Mouse (Mus musculus) lung, postnatal 0 days (tissue): ENCODE measurements at regions not wholly inside any gene's neighbourhood (a gene's known extent, or its start where the extent isn't known, plus 50 kb on each side); places are given as distances from the start of the nearest gene placed in this dataset.

ENCODE experiments used
- ATAC-seq: fragments of 200-750 bp; cut with Nextera tagmentation; 2 replicates; pipeline ENCODE4 v1.8.0; 2017; ENCODE audit warnings: moderate library complexity
- DNase-seq: peaks from one replicate; pipeline ENCODE4 v3.0.0-alpha.2; 2016; ENCODE audit warnings: low spot score
- H3K27ac ChIP-seq: fragments of 300-500 bp; sonication (generic); 2 replicates; pipeline ENCODE4 v1.5.1; 2014; ENCODE audit warnings: antibody characterized with exemption, mild to moderate bottlenecking, low read length, mixed read lengths
- H3K27me3 ChIP-seq: fragments of 300-500 bp; sonication (generic); replicated peaks from 2 replicates; pipeline ENCODE4 v1.6.1; 2014; ENCODE audit warnings: low read length, mixed read lengths; ENCODE audit not compliant: insufficient read depth
- H3K36me3 ChIP-seq: fragments of 300-500 bp; sonication (generic); 2 replicates; pipeline ENCODE4 v1.6.1; 2014; ENCODE audit warnings: low read length, mixed read lengths; ENCODE audit not compliant: insufficient read depth
- H3K4me1 ChIP-seq: fragments of 300-500 bp; sonication (generic); 2 replicates; pipeline ENCODE4 v1.6.1; 2014; ENCODE audit warnings: antibody characterized with exemption, low read depth, low read length, mixed read lengths; ENCODE audit not compliant: insufficient read depth
- H3K4me2 ChIP-seq: fragments of 300-500 bp; sonication (generic); replicated peaks from 2 replicates; pipeline ENCODE4 v1.6.1; 2014; ENCODE audit warnings: low read depth, mild to moderate bottlenecking, low read length, moderate library complexity, mixed read lengths
- H3K4me3 ChIP-seq: fragments of 300-500 bp; sonication (generic); 2 replicates; pipeline ENCODE4 v1.5.1; 2014; ENCODE audit warnings: low read depth, low read length
- H3K9ac ChIP-seq: fragments of 300-500 bp; sonication (generic); replicated peaks from 2 replicates; pipeline ENCODE4 v1.6.1; 2014; ENCODE audit warnings: low read depth, mild to moderate bottlenecking
- H3K9me3 ChIP-seq: fragments of 300-500 bp; sonication (generic); 2 replicates; pipeline ENCODE4 v1.6.1; 2016; ENCODE audit warnings: low read length, mixed read lengths
- CTCF ChIP-seq: IDR thresholded peaks from 2 replicates; pipeline ENCODE4 v1.5.1; 2016; ENCODE audit warnings: antibody characterized with exemption, mild to moderate bottlenecking
- EP300 ChIP-seq: IDR thresholded peaks from 2 replicates; pipeline ENCODE4 v1.6.1; 2016; ENCODE audit warnings: antibody characterized with exemption, mild to moderate bottlenecking, control low read depth
- WGBS: fragments of 180-500 bp; shearing (Covaris S2); extraction: QIAGEN DNeasy Blood & Tissue Kit; methylation state at CpG from one replicate; pipeline ENCODE4 v1.1.7; 2014; 5-methylcytosine and 5-hydroxymethylcytosine counted together

DNA sequence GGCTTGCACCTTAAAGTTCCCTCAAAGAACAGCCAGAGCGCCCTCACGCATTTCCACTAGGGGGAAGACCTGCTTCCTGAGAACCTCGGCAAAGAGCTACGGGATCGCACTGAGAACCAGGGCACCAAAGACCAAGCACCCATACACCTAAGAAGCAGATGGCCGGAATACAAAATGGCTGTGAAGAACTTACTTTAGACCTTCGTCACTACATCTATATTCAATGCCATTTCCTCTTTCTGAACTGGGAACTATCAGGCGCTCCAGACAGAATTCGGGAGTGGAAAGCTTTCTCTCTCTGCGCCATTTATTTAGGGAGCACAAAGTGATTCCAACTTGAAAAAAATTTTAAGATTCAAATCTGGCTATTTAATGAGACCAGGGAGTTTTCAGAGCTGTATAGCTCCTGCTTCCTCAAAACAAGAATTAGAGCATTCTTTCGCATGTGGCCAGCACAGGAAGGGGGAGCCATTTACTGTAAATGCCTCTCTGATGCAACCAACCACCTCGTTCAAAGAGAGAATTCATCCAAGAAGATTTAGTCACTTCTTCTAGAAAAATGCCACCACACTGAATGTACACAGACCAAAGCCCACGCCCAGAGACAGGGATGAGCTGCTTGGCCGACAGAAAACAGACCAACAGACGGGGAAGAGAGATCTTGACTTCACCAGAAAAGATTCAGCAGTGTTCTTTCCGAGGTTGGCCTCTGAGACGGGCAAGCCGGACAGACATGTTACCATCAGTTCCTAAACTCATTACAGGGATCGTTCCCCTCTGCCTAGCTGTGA, 166.6 kb upstream of the Klf14 start:
- ATAC-seq (peak; percentile 40), DNase-seq (peak; percentile 64)
- H3K4me3 ChIP-seq, result peak overlapping the region; percentile 8; the same call in 1 of the 2 replicates

DNA sequence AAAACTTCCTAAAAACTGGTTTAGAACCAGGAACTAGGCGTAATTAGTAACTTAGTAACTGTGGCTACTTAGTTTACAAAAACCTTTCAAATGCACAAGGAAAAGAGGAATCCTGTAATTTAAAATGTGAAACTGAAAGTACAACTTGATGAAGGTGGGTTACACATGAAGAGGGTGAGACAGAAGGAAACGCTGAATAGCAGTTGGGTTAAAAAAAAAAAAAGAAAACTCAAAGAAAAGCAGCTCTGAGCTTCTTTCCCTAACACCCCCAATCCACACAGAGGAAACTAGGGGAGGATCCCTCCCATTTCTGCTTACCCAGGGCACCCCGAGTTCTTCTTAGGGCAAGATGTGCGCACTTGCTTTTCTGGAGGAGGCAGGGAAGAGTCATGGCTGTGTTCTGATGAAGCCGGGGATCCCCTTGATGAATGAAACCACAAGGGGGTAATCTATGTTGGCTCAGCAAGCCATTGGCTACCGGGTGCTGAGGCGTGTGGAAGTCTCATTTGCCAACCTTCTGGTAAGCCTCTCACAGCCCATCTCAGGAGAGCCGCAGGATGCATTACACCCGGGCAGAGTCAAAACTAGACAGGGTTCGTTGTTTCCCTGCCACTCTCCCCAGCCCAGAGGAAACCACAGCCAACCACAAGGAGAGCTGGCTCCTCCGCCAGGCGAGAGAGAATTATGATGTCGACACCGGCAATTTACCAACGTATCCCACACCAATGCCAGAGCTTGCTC, 167.4 kb upstream of the Klf14 start:
- H3K4me3 ChIP-seq, result peak overlapping the region; percentile 8; the same call in 1 of the 2 replicates
- no peaks in the 10 kb centered on the region for H3K9me3 ChIP-seq
- no peak overlapping the region for H3K9ac ChIP-seq
- TF ChIP-seq CTCF (no peak), EP300 (no peak)
- no peaks in the 10 kb centered on the region for H3K4me1 ChIP-seq
- DNase-seq, result peak; percentile 39
- peak overlapping the region; percentile 25 for H3K4me2 ChIP-seq
- no peaks in the 10 kb centered on the region for H3K36me3 ChIP-seq
- no peak for ATAC-seq
- H3K27ac ChIP-seq, result peak overlapping the region; percentile 43
- 68% methylated on average over 15 of the region's 15 CpGs for WGBS
- H3K27me3 ChIP-seq, result no peaks in the 10 kb centered on the region

More for the DNA sequence above, 166.6 kb upstream of the Klf14 start:
- H3K4me1 ChIP-seq, result no peaks in the 10 kb centered on the region
- TF ChIP-seq CTCF (peak; percentile 67), EP300 (no peak)
- H3K27me3 ChIP-seq, result no peaks in the 10 kb centered on the region
- peak overlapping the region; percentile 25 for H3K4me2 ChIP-seq
- H3K36me3 ChIP-seq, result no peaks in the 10 kb centered on the region
- 54% methylated on average over 19 of the region's 19 CpGs for WGBS
- H3K9ac ChIP-seq, result no peak overlapping the region
- H3K27ac ChIP-seq, result peak overlapping the region; percentile 43
- H3K9me3 ChIP-seq, result no peaks in the 10 kb centered on the region

DNA sequence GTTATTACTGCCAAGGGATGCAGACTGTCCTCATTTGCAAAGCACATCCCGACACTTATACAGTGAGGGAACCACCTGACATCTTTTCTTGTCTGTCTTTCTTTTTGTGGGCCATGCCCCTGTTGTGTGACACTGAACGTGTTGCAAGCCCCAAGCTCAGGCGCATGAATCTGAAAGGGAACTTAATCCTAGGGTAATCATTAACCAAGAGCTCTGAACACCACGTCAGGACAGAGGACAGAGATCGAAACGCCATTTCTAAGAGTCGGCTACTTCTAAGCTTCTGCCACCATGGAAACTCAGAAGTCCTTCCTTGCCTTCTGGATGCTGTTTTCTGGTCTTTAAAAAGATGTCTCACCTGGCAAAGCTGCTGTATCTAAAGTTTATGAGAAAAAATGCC, 170.3 kb upstream of the Klf14 start:
- Histone ChIP-seq H3K9me3 (no peaks in the 10 kb centered on the region), H3K27ac (no peak overlapping the region), H3K27me3 (no peaks in the 10 kb centered on the region), H3K4me1 (0 out of 2 replicates have a peak, but pooled peaks cover 2% of the 10 kb centered on the region), H3K36me3 (no peaks in the 10 kb centered on the region), H3K4me3 (no peak overlapping the region), H3K9ac (no peak overlapping the region), H3K4me2 (no peak overlapping the region)
- WGBS, result 56% methylated on average over 7 of the region's 7 CpGs
- TF ChIP-seq EP300, result no peak
- TF ChIP-seq CTCF, result no peak
- no peak for ATAC-seq
- peak; percentile 36 for DNase-seq

DNA sequence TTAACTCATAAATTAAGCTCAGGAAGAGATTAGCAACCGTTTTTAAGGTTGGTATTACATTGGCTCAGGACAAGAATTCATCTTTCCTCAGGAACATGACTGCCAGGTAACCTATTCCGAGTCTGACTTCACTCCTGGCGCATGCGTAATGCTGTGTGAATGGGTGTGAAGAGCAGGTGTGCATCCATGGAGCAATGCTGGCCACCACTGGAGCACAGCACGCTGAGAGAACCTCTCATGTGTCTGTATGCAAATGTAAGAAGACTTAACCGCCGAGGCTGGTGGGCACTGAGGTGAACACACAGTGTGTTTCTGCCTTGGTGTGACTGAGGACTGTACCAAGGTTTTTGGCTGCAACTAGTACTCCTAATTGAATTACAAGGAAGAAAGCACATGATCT, 171.1 kb upstream of the Klf14 start:
- H3K27me3 ChIP-seq, result no peaks in the 10 kb centered on the region
- H3K4me2 ChIP-seq, result no peak overlapping the region
- no peak overlapping the region for H3K27ac ChIP-seq
- no peak for TF ChIP-seq CTCF
- no peak for TF ChIP-seq EP300
- H3K9ac ChIP-seq, result no peak overlapping the region
- 0 out of 2 replicates have a peak, but pooled peaks cover 6% of the 10 kb centered on the region for H3K4me1 ChIP-seq
- DNase-seq (no peak), ATAC-seq (no peak)
- H3K9me3 ChIP-seq, result no peaks in the 10 kb centered on the region
- H3K4me3 ChIP-seq, result no peak overlapping the region
- 59% methylated on average over 7 of the region's 7 CpGs for WGBS
- no peaks in the 10 kb centered on the region for H3K36me3 ChIP-seq

DNA sequence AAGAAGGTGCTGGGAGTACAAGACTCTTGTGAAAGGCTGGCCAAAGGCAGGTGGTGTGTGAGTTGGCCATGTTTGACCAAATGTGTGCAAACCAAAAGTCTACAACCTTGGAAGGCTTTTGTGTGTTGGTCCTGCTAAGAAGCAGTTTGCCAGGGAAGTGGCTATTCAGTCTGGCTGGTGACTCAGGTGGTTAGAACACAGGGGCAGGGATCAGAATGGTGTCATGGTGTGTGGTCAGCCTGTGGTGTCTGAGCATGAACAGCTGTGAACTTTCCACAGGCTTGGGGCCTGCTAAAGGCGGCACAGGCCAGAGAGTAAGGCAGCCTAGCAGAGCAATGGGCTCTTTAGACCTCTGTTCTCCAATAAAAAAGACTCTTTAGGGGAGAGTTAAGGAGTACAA, 171.6 kb upstream of the Klf14 start:
- H3K36me3 ChIP-seq, result no peaks in the 10 kb centered on the region
- WGBS, result 87% methylated on average over 1 of the region's 1 CpGs
- H3K4me1 ChIP-seq, result 0 out of 2 replicates have a peak, but pooled peaks cover 8% of the 10 kb centered on the region
- no peaks in the 10 kb centered on the region for H3K27me3 ChIP-seq
- no peak overlapping the region for H3K27ac ChIP-seq
- TF ChIP-seq CTCF, result no peak
- no peak for TF ChIP-seq EP300
- ATAC-seq (no peak), DNase-seq (no peak)
- no peak overlapping the region for H3K4me2 ChIP-seq
- H3K4me3 ChIP-seq, result no peak overlapping the region
- H3K9me3 ChIP-seq, result no peaks in the 10 kb centered on the region
- H3K9ac ChIP-seq, result no peak overlapping the region

DNA sequence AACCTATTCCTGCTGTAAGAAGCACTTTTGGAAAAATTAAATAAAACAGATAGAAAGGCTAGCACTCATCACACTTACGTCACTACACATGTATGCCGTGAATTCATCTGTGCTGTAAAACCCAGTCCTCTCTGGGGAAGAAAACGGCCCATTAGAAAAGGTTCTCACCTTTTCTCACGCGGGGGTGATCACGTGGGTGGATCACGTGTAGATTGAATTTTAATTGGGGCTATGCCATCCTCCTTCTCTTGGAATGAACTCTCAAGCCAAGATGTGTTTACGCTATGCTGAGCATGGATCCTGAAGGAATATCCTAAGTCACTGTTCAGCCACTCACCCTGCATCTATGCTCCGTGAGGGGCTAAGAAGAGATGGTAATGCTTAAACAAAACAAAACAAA, 172.8 kb upstream of the Klf14 start:
- Histone ChIP-seq H3K4me1 (0 out of 2 replicates have a peak, but pooled peaks cover 8% of the 10 kb centered on the region), H3K4me3 (no peak overlapping the region), H3K27me3 (no peaks in the 10 kb centered on the region), H3K4me2 (no peak overlapping the region), H3K9ac (no peak overlapping the region), H3K36me3 (no peaks in the 10 kb centered on the region), H3K27ac (no peak overlapping the region), H3K9me3 (no peaks in the 10 kb centered on the region)
- ATAC-seq (no peak), DNase-seq (no peak)
- 81% methylated on average over 9 of the region's 9 CpGs for WGBS
- TF ChIP-seq EP300, result no peak
- TF ChIP-seq CTCF, result no peak
